Mouse (Mus musculus) limb, embryonic 10.5 days (tissue): Measurements from ENCODE around the gene Acss1. TPM values are rescaled to one million over a fixed set of nuclear protein-coding genes. Genes with fewer than 3 reads are reported as not detected.

Experiments used
- DNase-seq: peaks from one replicate; pipeline ENCODE4 v3.0.0-alpha.2; 2017; ENCODE audit warnings: low spot score
- H3K27ac ChIP-seq: fragments of 300-500 bp; sonication (generic); 2 replicates; pipeline ENCODE4 v1.5.1; 2016; ENCODE audit warnings: mild to moderate bottlenecking
- H3K27me3 ChIP-seq: fragments of 300-500 bp; sonication (generic); 2 replicates; pipeline ENCODE4 v1.6.1; 2016; ENCODE audit warnings: low read depth, mild to moderate bottlenecking; ENCODE audit not compliant: poor library complexity, severe bottlenecking
- H3K36me3 ChIP-seq: fragments of 300-500 bp; sonication (generic); 2 replicates; pipeline ENCODE4 v1.6.1; 2016; ENCODE audit warnings: mild to moderate bottlenecking, moderate library complexity
- H3K4me1 ChIP-seq: fragments of 300-500 bp; sonication (generic); 2 replicates; pipeline ENCODE4 v1.6.1; 2016
- H3K4me3 ChIP-seq: fragments of 300-500 bp; sonication (generic); 2 replicates; pipeline ENCODE4 v1.5.1; 2016; ENCODE audit warnings: mild to moderate bottlenecking, moderate library complexity
- H3K9me3 ChIP-seq: fragments of 300-500 bp; sonication (generic); replicated peaks from 2 replicates; pipeline ENCODE4 v1.6.1; 2016; ENCODE audit warnings: mild to moderate bottlenecking
- WGBS: fragments of 180-500 bp; shearing (Covaris S2); methylation state at CpG from one replicate; pipeline ENCODE4 v1.1.7; 2016; 5-methylcytosine and 5-hydroxymethylcytosine counted together
- polyA plus RNA-seq: library from polyadenylated mRNA; unstranded; fragments of >200 nt; fragmentation: Nextera tagmentation; extraction: Ambion mirVana; gene quantifications from 2 replicates; pipeline ENCODE4 v1.2.1, GENCODE M21; 2016

Gene Acss1
- polyA plus RNA-seq = 3.4 and 3.6 TPM in 2 replicates

DNA sequence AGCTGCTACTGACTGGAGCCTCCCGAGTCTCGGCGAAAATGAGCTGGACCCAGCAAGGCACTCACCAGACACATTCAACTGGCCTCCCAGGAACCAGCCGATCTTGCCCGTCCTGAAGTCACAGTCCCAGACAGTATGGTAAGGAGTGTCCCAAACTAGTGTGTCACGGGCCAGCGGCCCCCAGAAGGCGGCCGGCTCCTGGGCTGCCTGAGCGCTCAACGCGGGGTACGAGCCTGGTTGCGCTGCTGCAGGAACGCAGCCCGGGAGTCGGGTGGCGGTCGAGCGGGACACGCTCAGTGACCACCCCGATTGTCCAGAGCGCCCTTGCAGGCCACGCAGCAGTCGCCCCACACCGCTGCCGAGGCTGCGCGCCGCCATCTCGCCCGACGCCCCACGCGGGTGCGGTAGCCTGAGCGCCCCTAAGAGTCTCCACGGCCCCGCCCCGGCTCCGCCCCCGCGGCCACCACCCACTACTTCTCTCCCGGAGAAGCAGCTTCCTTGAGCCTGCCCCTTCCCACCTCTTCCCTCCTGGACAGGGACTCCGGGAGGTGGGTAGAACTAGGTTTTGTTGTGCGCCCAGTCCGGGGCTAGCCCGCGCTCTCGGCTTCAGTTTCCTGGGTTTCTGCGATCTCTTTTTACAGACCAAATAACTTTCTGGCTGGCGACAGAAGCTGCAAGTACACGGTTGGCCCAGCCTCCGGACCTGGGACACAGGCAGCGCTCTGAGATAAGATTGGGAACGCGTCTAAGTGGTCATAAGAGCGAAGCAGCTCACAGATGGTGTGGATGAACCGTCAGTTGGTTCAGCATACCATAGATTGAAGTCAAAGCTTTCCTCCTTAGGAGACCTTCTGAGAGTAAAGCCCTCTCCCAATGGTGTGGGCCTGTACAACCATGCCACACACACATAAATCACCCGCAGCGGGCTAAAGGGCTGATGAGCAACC, at the start of gene Acss1:
Gene Acss1, minus strand, starts transcription at position 681 of the 947 bp plus-strand sequence.
- Histone ChIP-seq H3K27me3 (peaks cover 53% of the 10 kb centered on the region), H3K9me3 (no peaks in the 10 kb centered on the region), H3K4me3 (peak within 1 kb of the TSS; percentile 61), H3K36me3 (no peaks in the 10 kb centered on the region), H3K4me1 (peaks cover 16% of the 10 kb centered on the region), H3K27ac (peak within 1 kb of the TSS; percentile 56)
- DNase-seq = peak; percentile 72
- 3% methylated on average over 56 of the region's 61 CpGs for WGBS

DNA sequence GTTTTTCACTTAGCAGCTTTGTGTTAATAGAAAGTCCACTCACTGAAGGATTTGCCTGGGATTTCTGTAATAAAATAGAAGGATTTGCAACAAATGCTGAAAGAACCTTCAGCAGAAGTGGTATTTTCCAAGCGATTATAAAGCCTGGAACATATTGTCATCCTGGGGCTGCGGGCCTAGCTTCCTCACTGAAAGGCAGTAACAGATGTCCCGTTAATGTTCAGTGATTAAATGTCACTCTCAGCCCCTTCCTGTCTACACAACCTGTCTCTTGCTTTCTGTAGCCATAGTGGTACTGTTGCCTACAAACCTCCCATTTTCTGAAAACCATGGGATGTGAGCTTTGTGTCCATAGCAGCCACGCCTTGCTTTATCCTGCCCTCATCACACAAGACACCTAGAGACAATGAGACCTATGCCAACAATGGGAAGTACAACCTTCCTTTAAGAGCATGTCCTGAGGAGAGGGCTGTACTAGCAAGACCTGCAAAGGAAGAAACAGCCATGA, 43.9 kb upstream of the Acss1 start:
- no peaks in the 10 kb centered on the region for H3K4me1 ChIP-seq
- H3K27ac ChIP-seq = no peak overlapping the region
- no peaks in the 10 kb centered on the region for H3K9me3 ChIP-seq
- H3K36me3 ChIP-seq = no peaks in the 10 kb centered on the region
- no peak for DNase-seq
- H3K4me3 ChIP-seq = no peak overlapping the region
- H3K27me3 ChIP-seq = no peaks in the 10 kb centered on the region
- 79% methylated on average over 4 of the region's 4 CpGs for WGBS

DNA sequence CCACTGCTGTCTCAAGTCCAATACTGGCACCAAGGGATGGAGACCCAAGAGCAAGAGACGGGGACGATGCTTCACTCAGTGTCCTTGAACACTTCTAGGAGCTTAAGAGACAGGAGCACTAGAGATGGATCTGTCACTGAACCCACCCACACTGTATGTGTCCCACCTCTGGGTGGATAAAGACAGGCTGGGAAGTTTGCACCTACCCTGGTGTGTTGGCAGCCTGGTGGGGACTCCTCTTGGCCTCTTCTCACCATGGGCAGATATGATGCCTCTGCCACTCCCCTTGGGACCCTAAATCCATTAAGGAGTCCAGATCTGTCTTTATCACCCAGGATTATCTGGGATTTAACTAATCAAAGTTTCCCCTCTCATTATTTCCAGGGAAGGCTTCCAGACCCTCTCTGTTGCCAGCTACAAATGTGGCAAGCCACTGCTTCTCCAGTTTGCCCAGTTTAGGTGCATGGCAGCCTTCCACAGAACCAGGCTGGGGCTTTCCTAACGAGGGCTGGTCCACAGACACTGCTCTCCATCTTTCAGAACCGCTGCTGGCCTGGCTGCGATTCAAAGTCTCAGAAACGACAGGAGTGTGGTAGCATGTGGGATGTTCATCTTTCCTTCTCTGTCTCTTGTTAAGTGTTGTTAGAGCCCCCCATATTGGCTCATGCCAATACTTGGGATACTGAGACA, 23.3 kb upstream of the Acss1 start:
- H3K4me3 ChIP-seq = no peak overlapping the region
- 76% methylated on average over 6 of the region's 6 CpGs for WGBS
- no peaks in the 10 kb centered on the region for H3K9me3 ChIP-seq
- H3K4me1 ChIP-seq = peaks cover 13% of the 10 kb centered on the region
- DNase-seq = no peak
- H3K27me3 ChIP-seq = peaks cover 66% of the 10 kb centered on the region
- no peaks in the 10 kb centered on the region for H3K36me3 ChIP-seq
- no peak overlapping the region for H3K27ac ChIP-seq

DNA sequence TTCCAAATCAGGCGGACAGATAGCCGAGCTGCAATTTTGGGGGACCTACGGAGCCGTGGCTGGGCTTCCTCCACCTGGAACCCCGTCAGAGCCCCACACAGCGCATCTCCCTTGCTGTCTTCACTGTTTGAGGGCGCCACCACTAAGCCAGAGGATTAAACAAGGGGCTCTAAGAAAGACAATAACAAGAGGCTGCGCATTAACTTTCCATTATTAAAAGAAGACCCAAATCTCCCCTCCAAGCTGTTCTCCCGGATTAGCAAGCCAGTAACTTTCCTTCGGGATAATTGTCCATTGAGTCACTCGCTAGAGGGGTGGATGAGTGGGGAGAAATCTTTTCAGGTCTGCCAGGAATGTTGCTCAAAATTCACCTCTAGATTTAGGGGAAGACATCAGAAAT, 21.9 kb upstream of the Acss1 start:
- no peaks in the 10 kb centered on the region for H3K36me3 ChIP-seq
- DNase-seq = no peak
- H3K27ac ChIP-seq = no peak overlapping the region
- H3K9me3 ChIP-seq = no peaks in the 10 kb centered on the region
- H3K27me3 ChIP-seq = peaks cover 80% of the 10 kb centered on the region
- peaks cover 13% of the 10 kb centered on the region for H3K4me1 ChIP-seq
- H3K4me3 ChIP-seq = no peak overlapping the region
- 13% methylated on average over 11 of the region's 11 CpGs for WGBS

DNA sequence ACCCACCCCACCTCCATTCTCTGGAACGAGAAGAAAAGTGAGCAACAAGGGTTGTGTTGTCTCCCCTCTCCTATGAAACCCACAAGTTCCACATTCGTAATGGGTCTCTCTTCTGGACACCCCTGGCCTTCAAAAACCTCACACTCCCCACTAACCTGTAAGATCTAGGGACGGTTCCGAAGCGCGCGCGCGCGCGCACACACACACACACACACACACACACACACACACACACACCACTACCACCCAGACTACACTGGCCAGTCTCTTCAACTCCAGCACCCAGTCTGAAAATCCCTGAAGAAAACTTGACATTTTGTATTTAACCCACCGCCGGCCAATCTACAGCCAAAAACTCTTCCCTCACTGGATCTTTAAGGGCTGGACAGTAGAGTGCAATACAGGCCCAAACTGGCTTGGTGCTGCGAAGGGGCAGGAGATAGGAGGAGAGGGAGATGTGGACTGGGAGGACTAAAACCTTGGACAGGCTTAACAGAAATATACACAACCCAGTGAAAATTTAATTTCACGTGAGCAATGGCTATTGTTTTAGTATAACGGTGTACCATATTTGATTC, 21.0 kb upstream of the Acss1 start, which contains the start of gene Vsx1:
Gene Vsx1, minus strand, starts transcription at position 138 of the 578 bp plus-strand sequence.
- Histone ChIP-seq H3K4me3 (peak within 1 kb of the TSS; percentile 50), H3K4me1 (peaks cover 13% of the 10 kb centered on the region), H3K27me3 (peaks cover 85% of the 10 kb centered on the region), H3K27ac (no peak within 1 kb of the TSS), H3K36me3 (no peaks in the 10 kb centered on the region), H3K9me3 (no peaks in the 10 kb centered on the region)
- DNase-seq = no peak
- WGBS = 49% methylated on average over 16 of the region's 16 CpGs

DNA sequence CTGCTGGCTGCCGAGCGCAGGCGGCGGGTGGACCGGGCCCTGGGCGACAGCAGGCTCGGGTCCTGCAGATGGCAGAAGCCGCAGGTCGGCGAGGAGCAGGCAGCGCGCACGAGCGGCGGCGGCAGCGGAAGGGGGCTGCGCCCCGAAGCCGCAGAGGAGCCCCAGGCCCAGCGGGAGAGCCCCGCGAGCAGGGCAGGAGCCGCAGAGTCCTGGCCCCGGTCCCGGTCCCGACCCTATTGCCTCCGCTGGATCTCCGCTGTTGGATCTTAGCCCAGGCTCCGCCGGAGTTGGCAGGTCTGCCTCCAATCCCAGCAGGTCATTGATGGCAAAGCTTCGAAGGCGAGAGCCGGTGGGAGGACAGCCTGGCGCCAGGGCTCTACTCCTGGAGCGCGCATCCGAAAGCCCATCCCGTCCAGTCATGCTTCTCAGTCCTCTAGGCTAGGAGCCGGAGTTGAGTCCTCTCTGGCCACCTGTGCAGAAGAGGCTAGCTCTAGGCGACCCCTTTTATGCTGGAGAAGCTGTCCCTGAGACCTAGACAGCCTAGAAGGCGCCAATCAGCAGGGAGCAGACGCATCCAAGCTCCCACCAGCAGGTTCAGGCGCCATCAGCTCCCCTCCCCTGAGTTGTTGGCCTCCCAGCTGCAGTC, 20.4 kb upstream of the Acss1 start:
- H3K4me3 ChIP-seq = peak overlapping the region; percentile 50
- no peaks in the 10 kb centered on the region for H3K9me3 ChIP-seq
- peaks cover 85% of the 10 kb centered on the region for H3K27me3 ChIP-seq
- WGBS = under 1% methylated on average over 44 of the region's 44 CpGs
- peak; percentile 56 for DNase-seq
- H3K36me3 ChIP-seq = no peaks in the 10 kb centered on the region
- H3K27ac ChIP-seq = no peak overlapping the region
- H3K4me1 ChIP-seq = peaks cover 13% of the 10 kb centered on the region

DNA sequence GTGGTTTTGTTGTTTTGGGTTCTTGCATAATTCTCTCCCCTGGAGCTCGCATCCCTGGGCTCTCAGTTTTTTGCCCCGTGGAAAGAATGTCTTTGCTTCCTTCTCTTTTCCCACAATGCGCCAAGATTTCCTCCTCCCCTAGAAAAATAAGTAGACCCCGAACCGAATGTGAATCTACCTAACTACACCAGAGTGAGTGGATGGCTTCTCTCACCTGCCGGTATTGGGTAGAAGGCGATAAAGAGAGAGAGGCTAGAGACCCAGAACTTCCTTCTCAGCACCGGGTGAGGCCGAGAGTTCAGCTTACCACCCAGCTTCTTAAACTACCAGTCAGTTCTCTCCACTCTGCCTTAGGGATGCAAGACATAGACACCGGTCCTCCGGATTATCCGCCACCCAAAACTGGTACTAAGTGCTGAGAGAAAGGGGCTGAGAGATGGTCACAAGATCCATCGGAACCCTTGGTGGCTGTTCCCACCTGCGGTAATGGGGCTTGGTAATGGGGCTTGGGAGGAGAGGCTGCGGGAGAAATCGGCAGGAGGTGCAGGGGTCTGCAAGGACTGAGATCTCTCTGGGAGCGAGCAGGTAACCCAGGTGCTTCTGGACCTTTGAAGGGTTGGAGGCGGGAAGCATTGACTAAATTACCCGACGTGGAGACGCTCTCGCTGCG, 19.7 kb upstream of the Acss1 start:
- peaks cover 13% of the 10 kb centered on the region for H3K4me1 ChIP-seq
- whole genome bisulfite sequencing = 3% methylated on average over 23 of the region's 23 CpGs
- no peaks in the 10 kb centered on the region for H3K36me3 ChIP-seq
- H3K9me3 ChIP-seq = no peaks in the 10 kb centered on the region
- H3K4me3 ChIP-seq = peak overlapping the region; percentile 50
- no peak for DNase-seq
- peaks cover 83% of the 10 kb centered on the region for H3K27me3 ChIP-seq
- no peak overlapping the region for H3K27ac ChIP-seq

DNA sequence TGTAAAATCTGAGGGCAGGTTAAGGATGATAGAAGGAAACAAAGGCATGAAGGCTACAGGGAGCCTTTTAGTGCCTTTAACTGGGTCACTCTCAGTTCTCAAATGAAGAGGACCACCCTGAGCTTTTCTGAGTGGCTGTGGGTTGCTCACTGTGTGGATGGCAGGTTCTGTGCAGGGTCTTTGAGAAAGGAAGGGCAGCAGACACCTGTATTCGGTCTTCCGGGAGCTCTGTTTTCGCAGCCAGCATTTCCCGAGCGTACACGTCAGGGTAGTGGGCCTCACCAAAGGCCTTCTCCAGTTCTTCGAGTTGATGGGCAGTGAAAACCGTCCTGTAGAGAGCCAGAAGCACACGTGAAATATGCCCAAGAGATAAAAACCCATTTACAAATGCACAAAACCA, 17.1 kb upstream of the Acss1 start:
- peaks cover 13% of the 10 kb centered on the region for H3K4me1 ChIP-seq
- H3K4me3 ChIP-seq = no peak overlapping the region
- peaks cover 57% of the 10 kb centered on the region for H3K27me3 ChIP-seq
- DNase-seq = no peak
- no peaks in the 10 kb centered on the region for H3K36me3 ChIP-seq
- no peak overlapping the region for H3K27ac ChIP-seq
- no peaks in the 10 kb centered on the region for H3K9me3 ChIP-seq
- 91% methylated on average over 9 of the region's 9 CpGs for WGBS

DNA sequence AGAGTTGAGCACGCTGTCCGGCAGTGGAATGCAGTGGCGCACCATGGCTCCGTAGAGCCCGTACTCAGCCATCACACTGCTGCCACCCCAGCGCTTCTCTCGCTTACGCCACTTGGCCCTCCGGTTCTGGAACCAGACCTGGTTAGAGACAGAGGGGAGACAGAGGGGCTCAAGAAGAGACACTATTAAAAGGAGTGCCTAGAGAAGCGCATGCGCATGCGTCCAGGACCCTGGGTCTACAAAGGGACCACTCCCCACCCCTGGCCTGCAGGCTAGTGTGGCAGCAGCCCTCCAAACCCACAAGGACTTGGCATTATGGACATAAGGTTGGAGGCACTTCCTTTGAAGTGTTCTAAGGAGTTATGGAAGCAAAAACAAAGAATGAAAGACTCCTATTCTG, 16.2 kb upstream of the Acss1 start:
- peaks cover 48% of the 10 kb centered on the region for H3K27me3 ChIP-seq
- H3K4me3 ChIP-seq = no peak overlapping the region
- WGBS = 85% methylated on average over 12 of the region's 12 CpGs
- no peaks in the 10 kb centered on the region for H3K9me3 ChIP-seq
- peaks cover 9% of the 10 kb centered on the region for H3K4me1 ChIP-seq
- no peak for DNase-seq
- H3K27ac ChIP-seq = no peak overlapping the region
- no peaks in the 10 kb centered on the region for H3K36me3 ChIP-seq

DNA sequence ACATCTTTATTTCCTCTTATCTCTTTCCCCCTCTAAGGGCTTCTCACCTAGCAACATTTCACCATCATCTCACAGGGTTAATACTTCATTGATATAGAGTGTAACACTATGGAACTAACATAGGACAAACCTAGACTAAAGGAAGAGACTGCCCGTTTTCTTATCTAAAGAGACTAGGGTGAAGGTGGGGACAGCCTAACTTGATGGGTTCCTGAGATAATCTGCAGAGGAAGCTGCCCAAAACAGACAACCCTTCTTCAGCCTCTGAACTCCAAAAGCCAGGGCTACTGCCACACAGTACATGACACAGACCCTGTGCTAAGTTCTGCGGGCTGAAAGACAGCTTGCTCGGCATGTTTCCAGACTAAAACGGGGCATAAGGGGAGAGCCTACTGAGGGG, 13.3 kb upstream of the Acss1 start:
- Histone ChIP-seq H3K9me3 (no peaks in the 10 kb centered on the region), H3K4me1 (no peaks in the 10 kb centered on the region), H3K27ac (no peak overlapping the region), H3K27me3 (peaks cover 19% of the 10 kb centered on the region), H3K36me3 (no peaks in the 10 kb centered on the region), H3K4me3 (no peak overlapping the region)
- DNase-seq = no peak
- 81% methylated on average over 4 of the region's 4 CpGs for WGBS

DNA sequence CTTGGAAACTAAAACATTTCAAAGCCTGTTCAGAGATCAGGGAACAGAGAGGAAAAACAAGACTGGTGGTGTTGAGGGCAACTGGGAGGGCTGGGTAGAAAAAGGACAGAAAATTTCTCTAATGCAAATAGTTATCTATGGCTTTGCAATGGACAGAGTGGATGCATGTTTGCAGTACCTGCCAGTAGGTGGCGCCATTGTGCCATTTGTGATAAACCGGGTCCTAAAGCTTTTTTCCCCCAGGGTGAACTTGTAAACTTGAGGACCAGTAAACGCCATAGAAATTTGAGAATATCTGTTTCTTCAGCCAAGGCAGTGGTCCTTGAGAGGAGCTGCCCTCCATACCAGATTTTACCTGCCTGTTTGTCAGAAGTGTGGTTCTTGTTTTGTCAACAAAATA, 10.1 kb upstream of the Acss1 start:
- H3K9me3 ChIP-seq = no peaks in the 10 kb centered on the region
- no peaks in the 10 kb centered on the region for H3K36me3 ChIP-seq
- no peak overlapping the region for H3K4me3 ChIP-seq
- no peak overlapping the region for H3K27ac ChIP-seq
- under 1% methylated on average over 3 of the region's 3 CpGs for WGBS
- DNase-seq = peak; percentile 90
- H3K27me3 ChIP-seq = no peaks in the 10 kb centered on the region
- H3K4me1 ChIP-seq = no peaks in the 10 kb centered on the region

DNA sequence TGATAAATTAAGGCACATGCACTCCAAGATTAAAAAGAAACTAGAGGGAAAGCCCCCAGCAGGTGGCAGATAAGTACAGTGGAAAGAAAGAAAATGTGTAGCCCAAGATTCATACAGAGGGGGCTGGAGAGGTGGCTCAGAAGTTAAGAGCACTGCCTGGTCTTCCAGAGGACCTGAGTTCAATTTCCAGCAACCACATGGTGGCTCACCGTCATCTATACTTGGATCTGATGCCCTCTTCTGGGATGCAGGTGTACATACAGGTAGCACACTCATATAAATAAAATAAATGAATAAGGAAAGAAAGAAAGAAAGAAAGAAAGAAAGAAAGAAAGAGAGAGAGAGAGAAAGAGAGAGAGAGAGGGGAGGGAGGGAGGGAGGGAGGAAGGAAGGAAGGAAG, 7.2 kb upstream of the Acss1 start:
- Histone ChIP-seq H3K4me1 (no peaks in the 10 kb centered on the region), H3K36me3 (no peaks in the 10 kb centered on the region), H3K27ac (no peak overlapping the region), H3K9me3 (no peaks in the 10 kb centered on the region), H3K4me3 (no peak overlapping the region), H3K27me3 (0 out of 2 replicates have a peak, but pooled peaks cover under 1% of the 10 kb centered on the region)
- WGBS = 35% methylated on average over 1 of the region's 1 CpGs
- DNase-seq = no peak
